Mouse (Mus musculus): ENCODE results near the gene Gm9833.

Gm9833 gene

DNA sequence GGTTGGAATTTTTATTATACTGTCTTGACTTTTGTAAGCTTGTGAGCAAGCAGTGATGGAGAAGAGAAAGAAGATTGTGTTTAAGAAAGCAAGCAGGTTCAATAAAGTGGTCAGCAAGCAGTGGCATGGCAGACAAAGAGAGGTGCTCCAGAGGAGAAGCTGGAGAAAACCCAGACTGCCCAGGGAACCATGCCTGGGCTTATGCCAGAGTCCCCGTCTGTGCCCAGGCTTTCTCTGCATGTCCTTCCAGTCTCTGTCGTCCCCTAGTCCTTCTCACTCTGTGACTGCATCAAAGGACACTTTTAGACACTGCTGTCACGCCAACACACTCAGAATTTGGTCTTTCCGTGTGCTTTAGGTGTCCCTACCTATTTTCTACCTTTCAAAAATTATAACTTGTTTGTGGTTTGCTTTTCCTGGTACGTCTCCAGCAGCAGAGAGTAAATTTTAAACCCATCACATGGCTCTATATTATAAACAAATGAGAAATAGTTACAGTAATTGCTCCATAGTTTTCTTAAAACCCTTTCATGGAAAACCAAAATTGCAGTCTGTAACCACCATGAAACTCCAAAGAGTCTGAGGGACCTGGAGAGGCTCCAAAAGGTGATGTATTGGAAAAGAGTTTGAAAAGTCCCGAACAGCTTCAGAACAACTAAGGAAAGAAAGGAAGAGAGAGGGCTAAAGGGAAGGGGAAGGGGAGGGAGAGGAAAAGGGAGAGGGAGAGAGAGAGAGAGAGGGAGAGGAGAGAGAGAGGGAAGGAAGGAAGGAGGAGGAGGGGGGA, 34.2 kb downstream of the Gm9833 start:
- no peak for DNase-seq (ENCODE audit: low read depth, low spot score)

DNA sequence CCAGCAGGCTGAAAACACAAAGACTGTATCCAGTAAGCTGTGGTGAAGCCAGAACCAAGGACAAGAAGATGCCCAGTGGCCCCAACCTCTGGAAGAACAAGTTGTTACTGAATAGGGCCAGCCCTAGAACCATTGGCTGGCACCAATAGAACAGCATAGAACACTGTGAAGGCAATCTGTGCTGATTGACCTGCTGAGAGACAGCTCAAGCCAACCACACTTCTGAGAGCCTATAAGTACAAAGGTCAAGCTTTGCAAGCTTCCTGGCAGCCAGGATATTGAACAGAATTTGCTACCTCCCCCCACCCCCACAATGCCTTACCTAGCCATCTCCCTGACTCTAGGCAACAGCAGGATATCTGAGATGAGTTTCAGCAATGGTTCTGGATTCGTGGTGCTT, 35.7 kb downstream of the Gm9833 start:
- no peak for DNase-seq (ENCODE audit: low read depth, low spot score)

DNA sequence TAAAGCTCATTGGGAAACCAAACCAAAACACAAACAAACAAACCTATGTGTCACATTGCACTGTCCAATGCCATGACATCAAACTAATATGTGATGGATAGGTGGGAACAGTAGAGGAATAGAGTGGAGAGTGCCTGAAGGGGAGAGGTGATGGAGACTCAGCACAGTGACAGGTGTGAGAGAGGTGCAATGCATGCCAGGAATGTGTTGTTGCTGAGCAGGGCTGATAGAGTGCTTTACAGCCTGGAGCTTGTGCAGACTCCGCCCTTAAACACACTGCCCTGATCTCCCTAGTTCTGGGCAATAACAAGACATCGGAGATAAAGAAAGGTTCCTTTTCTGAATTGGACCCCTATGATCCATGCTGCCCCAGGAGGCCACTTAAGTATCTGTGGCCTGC, 36.2 kb downstream of the Gm9833 start:
- no peak for DNase-seq (ENCODE audit: low read depth, low spot score)

DNA sequence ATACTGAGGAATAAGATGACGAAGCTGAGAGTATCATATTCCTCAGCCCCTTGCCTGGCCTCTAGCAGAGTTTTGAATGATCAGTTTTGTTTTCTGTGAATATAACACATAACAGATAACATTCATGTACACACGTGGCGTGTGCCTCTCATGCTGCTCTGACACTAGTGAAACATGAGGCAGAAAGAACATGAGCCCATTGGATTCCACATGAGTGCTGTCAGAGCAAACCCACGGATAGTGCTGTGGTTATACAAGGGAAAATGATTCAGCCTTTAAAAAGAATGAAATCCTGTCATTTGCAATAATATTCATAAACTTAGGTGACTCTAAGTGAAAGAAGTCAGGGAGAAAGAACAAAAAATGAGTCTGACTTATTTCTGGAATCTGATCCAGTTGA, 37.4 kb downstream of the Gm9833 start:
- DNase-seq (ENCODE audit: low read depth, low spot score) = no peak

DNA sequence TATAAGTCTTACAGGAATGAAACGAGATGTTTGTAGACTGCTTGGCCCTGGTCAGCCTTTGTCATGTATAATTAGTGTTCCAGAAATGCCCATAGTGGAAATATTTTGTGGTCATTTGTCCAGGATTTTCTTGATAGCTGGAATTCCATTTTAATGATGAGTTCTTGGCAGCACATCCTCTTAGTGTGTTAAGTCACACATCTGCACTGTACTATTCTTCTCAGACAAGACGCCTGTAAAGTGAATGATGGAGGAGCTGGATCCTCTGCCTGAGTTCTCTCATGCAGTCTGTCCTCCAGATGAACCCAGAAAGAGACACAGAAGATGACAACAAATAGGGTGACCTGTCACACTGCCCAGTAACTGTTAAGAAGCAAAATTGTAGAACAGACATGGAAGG, 38.1 kb downstream of the Gm9833 start:
- no peak for DNase-seq (ENCODE audit: low read depth, low spot score)

DNA sequence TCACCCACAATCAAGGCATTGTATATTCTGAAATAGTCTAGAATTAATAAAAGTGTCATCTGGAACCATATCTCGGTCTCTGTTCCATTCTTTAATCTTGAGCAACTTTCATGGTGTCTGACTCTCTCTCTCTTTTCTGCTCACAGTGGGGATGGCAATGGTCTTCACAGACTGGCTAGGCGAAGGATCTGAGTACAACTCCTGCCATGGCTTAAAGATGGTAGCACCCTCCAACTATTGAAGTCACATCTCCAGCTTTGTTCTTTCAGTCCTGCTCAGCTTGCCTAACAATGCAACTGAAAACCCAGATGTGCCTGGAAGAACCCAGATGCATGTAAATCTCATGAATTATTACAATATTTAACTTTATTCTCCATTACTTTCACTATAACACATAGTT, 38.6 kb downstream of the Gm9833 start:
- DNase-seq (ENCODE audit: low read depth, low spot score) = no peak

DNA sequence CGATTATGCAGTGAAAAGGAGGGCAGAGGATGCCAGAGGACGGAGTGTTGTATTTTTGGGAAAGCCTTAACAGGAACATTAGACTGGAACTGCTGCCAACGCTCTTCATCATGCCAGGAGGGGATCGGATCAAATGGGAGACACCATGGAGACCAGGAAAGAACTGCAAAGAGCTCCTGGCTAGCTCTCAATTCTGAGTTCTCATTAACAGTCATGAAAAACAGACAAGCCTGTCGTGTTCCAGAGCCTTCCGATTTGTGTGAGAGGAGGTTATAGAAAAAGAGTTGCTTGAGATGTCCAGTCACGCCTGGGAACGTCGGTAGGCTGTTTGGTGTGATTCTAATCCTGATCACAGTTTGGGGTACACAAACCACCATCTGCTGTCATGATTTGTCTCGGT, 39.0 kb downstream of the Gm9833 start:
- DNase-seq (ENCODE audit: low read depth, low spot score) = no peak

DNA sequence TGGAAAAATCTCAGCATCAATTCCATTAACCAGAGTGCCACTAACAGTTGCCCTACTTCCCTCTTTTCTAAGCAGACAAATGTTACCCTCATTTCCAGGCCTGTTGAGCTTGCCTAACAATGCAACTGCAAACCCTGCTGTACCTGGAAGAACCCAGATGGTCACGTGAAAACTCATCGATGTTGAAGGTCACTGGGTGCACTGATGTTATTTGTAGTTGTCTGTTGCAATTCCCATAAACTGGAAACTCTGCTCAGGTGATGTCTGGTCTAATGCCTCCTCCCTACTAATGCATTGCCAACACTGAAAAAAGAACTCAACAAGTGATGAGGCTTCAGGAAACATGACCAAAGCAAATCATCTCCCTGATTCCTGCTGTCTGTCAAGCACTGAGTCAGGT, 39.6 kb downstream of the Gm9833 start:
- no peak for DNase-seq (ENCODE audit: low read depth, low spot score)

Data from mesoderm, embryonic 11.5 days (tissue).